Mouse (Mus musculus): ENCODE measurements at regions not wholly inside any gene's neighbourhood (a gene's known extent, or its start where the extent isn't known, plus 50 kb on each side); places are given as distances from the start of the nearest gene placed in this dataset.
"Not testable (repeated sequence)": the region's sequence is repeated elsewhere in the genome, so short reads cannot be mapped to it uniquely, and the experiment has no call there.

DNA sequence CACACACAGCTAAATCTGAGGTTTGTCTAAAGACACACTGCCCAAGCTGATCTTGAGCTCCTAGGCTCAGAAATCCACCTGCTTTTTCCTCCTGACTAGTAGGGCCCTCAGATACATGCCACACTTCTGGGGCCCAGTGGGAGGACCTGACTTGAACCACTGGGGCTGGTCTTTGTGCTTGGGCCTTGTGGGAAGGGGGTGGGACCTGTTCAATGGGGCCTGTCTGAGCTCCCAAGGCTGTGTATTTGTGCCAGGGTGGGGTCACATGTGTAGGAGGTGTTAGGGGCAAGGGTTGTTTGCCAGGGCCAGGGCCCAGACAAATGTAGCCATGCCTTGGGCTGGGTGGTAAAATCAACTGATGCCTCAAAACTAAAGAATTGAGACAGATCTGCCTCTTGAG is 56.8 kb downstream of the Gm8765 start:
- ATAC-seq (ENCODE audit: low FRiP score, low read depth); H3K9me3 ChIP-seq; H3K4me2 ChIP-seq (replicated peaks); H3K4me1 ChIP-seq; H3K9ac ChIP-seq; H3K27me3 ChIP-seq (replicated peaks); H3K27ac ChIP-seq; H3K36me3 ChIP-seq; H3K4me3 ChIP-seq: not testable (repeated sequence)

DNA sequence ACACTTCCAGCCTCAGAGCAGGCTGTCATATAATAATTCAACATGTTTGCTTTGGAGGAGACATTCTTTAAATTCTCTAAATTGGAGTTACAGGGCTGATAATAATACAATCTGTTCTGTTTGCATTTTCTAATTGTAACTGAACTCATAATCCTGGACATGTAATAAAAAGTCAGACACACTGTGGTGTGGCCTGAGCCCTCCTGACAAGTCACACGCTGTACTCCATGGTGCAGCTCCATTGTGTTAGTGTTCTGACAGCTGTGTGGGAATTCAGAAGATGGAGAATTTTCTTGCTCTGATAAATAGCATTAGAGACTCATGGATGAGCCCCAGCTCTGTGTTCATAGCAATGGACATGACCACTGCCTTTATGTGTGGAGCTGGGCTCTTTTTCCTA is 58.2 kb downstream of the Gm8765 start:
- H3K36me3 ChIP-seq; H3K27ac ChIP-seq; H3K9ac ChIP-seq; H3K27me3 ChIP-seq (replicated peaks); H3K4me2 ChIP-seq (replicated peaks); ATAC-seq (ENCODE audit: low FRiP score, low read depth); H3K4me3 ChIP-seq; H3K4me1 ChIP-seq; H3K9me3 ChIP-seq: not testable (repeated sequence)
- WGBS: 75% methylated on average over 1 of the region's 1 CpGs

DNA sequence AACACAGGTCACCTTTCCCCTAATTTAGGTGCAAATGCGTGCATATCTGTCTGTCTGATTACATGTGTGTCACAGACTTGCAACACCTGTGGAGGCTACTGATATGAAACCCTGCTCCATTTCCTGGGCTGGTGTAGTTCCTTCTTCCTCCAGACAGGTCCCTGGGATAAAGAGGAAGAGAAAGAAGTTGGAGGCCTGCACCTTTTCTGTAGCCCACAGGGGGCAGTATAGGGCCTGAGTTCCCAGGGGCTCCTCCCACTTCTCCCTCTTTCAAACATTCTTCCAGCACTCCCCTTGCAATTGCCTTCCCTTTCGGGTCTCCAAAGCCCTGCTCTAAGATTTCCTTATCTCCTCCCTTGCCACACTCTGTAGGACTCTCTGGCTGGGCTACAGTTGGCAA is 66.5 kb downstream of the Gm8765 start:
- H3K36me3 ChIP-seq: no peaks in the 10 kb centered on the region
- H3K4me2 ChIP-seq (replicated peaks): no peak overlapping the region
- no peaks in the 10 kb centered on the region for H3K4me1 ChIP-seq
- WGBS: 85% methylated on average over 2 of the region's 2 CpGs
- no peaks in the 10 kb centered on the region for H3K9me3 ChIP-seq
- H3K27ac ChIP-seq: no peak overlapping the region
- H3K4me3 ChIP-seq: no peak overlapping the region
- no peaks in the 10 kb centered on the region for H3K27me3 ChIP-seq (replicated peaks)
- no peak overlapping the region for H3K9ac ChIP-seq
- no peak for ATAC-seq (ENCODE audit: low FRiP score, low read depth)

DNA sequence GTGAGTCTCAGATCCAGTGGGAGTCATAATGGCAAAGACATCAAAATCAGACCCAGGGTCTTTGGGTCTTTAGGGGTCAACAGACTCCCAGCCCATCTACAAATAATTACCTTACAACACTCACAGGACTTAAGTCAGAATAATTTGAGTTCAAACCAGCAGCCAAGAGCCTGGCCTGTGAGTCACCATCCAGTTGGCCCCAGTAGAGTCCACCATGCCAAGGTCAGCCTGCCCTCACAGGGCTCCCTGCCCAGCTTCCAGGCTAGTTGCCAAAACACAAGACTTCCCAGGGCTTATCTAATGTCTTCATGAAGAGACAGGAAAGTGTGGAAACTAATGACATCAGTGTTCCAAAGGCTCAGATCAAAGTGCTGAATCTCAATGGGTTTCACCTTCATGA is 81.9 kb downstream of the Gm8765 start:
- not testable (repeated sequence) for ATAC-seq (ENCODE audit: low FRiP score, low read depth); H3K27ac ChIP-seq

DNA sequence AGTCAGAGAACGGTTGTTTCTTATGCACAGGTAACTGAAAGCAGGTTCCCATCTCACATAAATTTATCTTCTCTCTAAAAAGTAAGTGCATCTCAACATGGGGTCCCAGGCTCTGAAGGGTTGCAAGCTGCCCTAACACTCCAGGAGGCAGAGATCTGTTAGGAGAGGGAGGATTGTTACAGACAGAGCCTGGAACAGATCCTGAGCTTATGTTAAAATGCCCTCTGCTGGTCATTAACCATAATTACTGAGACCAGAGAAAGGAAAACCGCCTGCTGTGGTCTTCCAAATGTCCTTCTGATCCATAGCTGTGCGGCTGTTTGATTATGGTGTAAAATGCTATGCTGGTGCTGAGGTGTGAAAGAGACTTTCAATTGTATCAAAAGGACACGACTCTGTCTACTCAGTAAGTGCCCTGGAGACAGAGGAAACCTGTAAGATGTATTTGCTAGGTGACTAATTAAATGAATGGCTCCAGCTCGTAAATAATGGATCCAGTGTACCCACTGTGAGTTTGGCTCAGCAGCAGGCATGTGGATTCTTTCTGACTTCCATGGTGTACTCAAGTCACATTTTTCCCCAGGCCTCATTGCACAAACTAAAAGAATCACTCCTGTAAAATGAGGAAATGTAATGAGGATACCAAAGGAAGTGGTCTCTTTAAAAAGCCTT is 131.9 kb downstream of the Gm8765 start:
- not testable (repeated sequence) for H3K4me2 ChIP-seq (replicated peaks); H3K27ac ChIP-seq; H3K4me3 ChIP-seq; H3K9ac ChIP-seq; H3K9me3 ChIP-seq; H3K4me1 ChIP-seq; H3K36me3 ChIP-seq; H3K27me3 ChIP-seq (replicated peaks)
- ATAC-seq (ENCODE audit: low FRiP score, low read depth): peak; percentile 72; the same call in 1 of the 2 replicates
- WGBS: 18% methylated on average over 4 of the region's 5 CpGs

More for the DNA sequence above, 81.9 kb downstream of the Gm8765 start:
- H3K9me3 ChIP-seq; H3K4me1 ChIP-seq; H3K4me3 ChIP-seq; H3K27me3 ChIP-seq (replicated peaks); H3K4me2 ChIP-seq (replicated peaks); H3K9ac ChIP-seq; H3K36me3 ChIP-seq: not testable (repeated sequence)

Data from neural tube, embryonic 12.5 days (tissue).